Mouse (Mus musculus) midbrain, embryonic 14.5 days (tissue): ENCODE results near the gene Rtl4. TPM values are rescaled to one million over a fixed set of nuclear protein-coding genes. Genes with fewer than 3 reads are reported as not detected.

ENCODE experiments used
- ATAC-seq: fragments of 200-750 bp; cut with Nextera tagmentation; 2 replicates; pipeline ENCODE4 v1.8.0; 2017; ENCODE audit warnings: moderate number of reproducible peaks, moderate library complexity; ENCODE audit not compliant: low FRiP score, low TSS enrichment
- DNase-seq: peaks from one replicate; pipeline ENCODE4 v3.0.0-alpha.2; 2015
- H3K27ac ChIP-seq: fragments of 300-500 bp; sonication (generic); replicated peaks from 2 replicates; pipeline ENCODE4 v1.5.1; 2014; ENCODE audit warnings: mild to moderate bottlenecking, low read depth, low read length, moderate library complexity
- H3K27me3 ChIP-seq: fragments of 300-500 bp; sonication (generic); 2 replicates; pipeline ENCODE4 v1.6.1; 2014; ENCODE audit warnings: low read length, control low read depth, mixed read lengths; ENCODE audit not compliant: control insufficient read depth, insufficient read depth
- H3K36me3 ChIP-seq: fragments of 300-500 bp; sonication (generic); 2 replicates; pipeline ENCODE4 v1.6.1; 2014; ENCODE audit warnings: low read length, control low read depth; ENCODE audit not compliant: control insufficient read depth, insufficient read depth
- H3K4me1 ChIP-seq: fragments of 300-500 bp; sonication (generic); 2 replicates; pipeline ENCODE4 v1.6.1; 2014; ENCODE audit warnings: mild to moderate bottlenecking, antibody characterized with exemption, low read length, control low read depth; ENCODE audit not compliant: control insufficient read depth, insufficient read depth
- H3K4me2 ChIP-seq: fragments of 300-500 bp; sonication (generic); 2 replicates; pipeline ENCODE4 v1.6.1; 2014; ENCODE audit warnings: mild to moderate bottlenecking, low read length, moderate library complexity
- H3K4me3 ChIP-seq: fragments of 300-500 bp; sonication (generic); replicated peaks from 2 replicates; pipeline ENCODE4 v1.5.1; 2014; ENCODE audit warnings: low read depth, low read length
- H3K9ac ChIP-seq: fragments of 300-500 bp; sonication (generic); replicated peaks from 2 replicates; pipeline ENCODE4 v1.6.1; 2014; ENCODE audit warnings: mild to moderate bottlenecking, low read length, moderate library complexity
- H3K9me3 ChIP-seq: fragments of 300-500 bp; sonication (generic); 2 replicates; pipeline ENCODE4 v1.6.1; 2016; ENCODE audit warnings: low read length, control low read depth, mixed read lengths; ENCODE audit not compliant: control insufficient read depth
- WGBS: fragments of 180-500 bp; shearing (Covaris S2); extraction: QIAGEN DNeasy Blood & Tissue Kit; methylation state at CpG from one replicate; pipeline ENCODE4 v1.1.7; 2014; 5-methylcytosine and 5-hydroxymethylcytosine counted together
- polyA plus RNA-seq: library from polyadenylated mRNA; unstranded; fragments of >200 nt; fragmentation: Nextera tagmentation; extraction: Ambion mirVana; gene quantifications from 2 replicates; pipeline ENCODE4 v1.2.1, GENCODE M21; 2014

Rtl4 gene
- 0.75 and 1.1 TPM in 2 replicates for polyA plus RNA-seq

- Histone ChIP-seq H3K9me3 (no peaks in the 10 kb centered on the region), H3K27ac (no peak within 1 kb of the TSS), H3K36me3 (no peaks in the 10 kb centered on the region), H3K4me1 (no peaks in the 10 kb centered on the region), H3K4me2 (peak within 1 kb of the TSS; percentile 65), H3K9ac (peak within 1 kb of the TSS; percentile 48), H3K4me3 (peak within 1 kb of the TSS; percentile 43), H3K27me3 (no peaks in the 10 kb centered on the region)
- WGBS: 30% methylated on average over 16 of the region's 31 CpGs
- ATAC-seq (peak; percentile 70), DNase-seq (peak; percentile 41)
Observed at GRCm38 (mm10) chrX:144688207-144689118, at the start of gene Rtl4. TSS of gene Rtl4 (plus strand) at chrX:144688907.

- WGBS: 68% methylated on average over 3 of the region's 3 CpGs
- Histone ChIP-seq H3K27me3 (no peaks in the 10 kb centered on the region), H3K9me3 (no peaks in the 10 kb centered on the region), H3K27ac (no peak overlapping the region), H3K36me3 (no peaks in the 10 kb centered on the region), H3K9ac (no peak overlapping the region), H3K4me2 (no peak overlapping the region), H3K4me3 (no peak overlapping the region), H3K4me1 (no peaks in the 10 kb centered on the region)
- ATAC-seq (no peak), DNase-seq (no peak)
Observed at GRCm38 (mm10) chrX:144644756-144645155, 44.0 kb upstream of the Rtl4 start.

- ATAC-seq (no peak), DNase-seq (no peak)
- H3K9me3 ChIP-seq: no peaks in the 10 kb centered on the region
- no peaks in the 10 kb centered on the region for H3K36me3 ChIP-seq
- no peak overlapping the region for H3K27ac ChIP-seq
- no peak overlapping the region for H3K4me2 ChIP-seq
- H3K9ac ChIP-seq: no peak overlapping the region
- no peak overlapping the region for H3K4me3 ChIP-seq
- H3K27me3 ChIP-seq: no peaks in the 10 kb centered on the region
- no peaks in the 10 kb centered on the region for H3K4me1 ChIP-seq
- whole genome bisulfite sequencing: 29% methylated on average over 1 of the region's 1 CpGs
Observed at GRCm38 (mm10) chrX:144645394-144645793, 43.3 kb upstream of the Rtl4 start.

GRCm38 (mm10) chrX:144652196-144652595 lies 36.5 kb upstream of the Rtl4 start:
- Histone ChIP-seq H3K36me3 (no peaks in the 10 kb centered on the region), H3K9me3 (no peaks in the 10 kb centered on the region), H3K27me3 (no peaks in the 10 kb centered on the region), H3K4me3 (no peak overlapping the region), H3K9ac (no peak overlapping the region), H3K27ac (no peak overlapping the region), H3K4me2 (no peak overlapping the region), H3K4me1 (no peaks in the 10 kb centered on the region)
- no peak for DNase-seq
- ATAC-seq: no peak
- WGBS: 78% methylated on average over 2 of the region's 2 CpGs

- H3K4me2 ChIP-seq: peak overlapping the region; percentile 65
- peak overlapping the region; percentile 48; the same call in 1 of the 2 replicates for H3K9ac ChIP-seq
- ATAC-seq (no peak), DNase-seq (peak; percentile 8)
- peak overlapping the region; percentile 43 for H3K4me3 ChIP-seq
- H3K27me3 ChIP-seq: no peaks in the 10 kb centered on the region
- H3K36me3 ChIP-seq: no peaks in the 10 kb centered on the region
- H3K27ac ChIP-seq: no peak overlapping the region
- H3K9me3 ChIP-seq: no peaks in the 10 kb centered on the region
- no peaks in the 10 kb centered on the region for H3K4me1 ChIP-seq
- WGBS: 32% methylated on average over 20 of the region's 20 CpGs
Observed at GRCm38 (mm10) chrX:144687742-144688141, 965 bp upstream of the Rtl4 start.

- no peaks in the 10 kb centered on the region for H3K9me3 ChIP-seq
- ATAC-seq (no peak), DNase-seq (peak; percentile 25)
- H3K36me3 ChIP-seq: no peaks in the 10 kb centered on the region
- peak within 1 kb of the TSS; percentile 48 for H3K9ac ChIP-seq
- no peaks in the 10 kb centered on the region for H3K4me1 ChIP-seq
- H3K4me3 ChIP-seq: peak within 1 kb of the TSS; percentile 43
- no peak within 1 kb of the TSS for H3K27ac ChIP-seq
- H3K27me3 ChIP-seq: no peaks in the 10 kb centered on the region
- 36% methylated on average over 1 of the region's 1 CpGs for WGBS
- peak within 1 kb of the TSS; percentile 65 for H3K4me2 ChIP-seq
Observed at GRCm38 (mm10) chrX:144688142-144688206, 733 bp upstream of the Rtl4 start, which contains the start of gene Trpc5. TSS of gene Trpc5 (minus strand) at chrX:144688180.

- no peaks in the 10 kb centered on the region for H3K36me3 ChIP-seq
- peak overlapping the region; percentile 43 for H3K4me3 ChIP-seq
- H3K4me2 ChIP-seq: peak overlapping the region; percentile 65
- no peaks in the 10 kb centered on the region for H3K27me3 ChIP-seq
- ATAC-seq (peak; percentile 80), DNase-seq (peak; percentile 14)
- no peak overlapping the region for H3K27ac ChIP-seq
- 19% methylated on average over 21 of the region's 21 CpGs for WGBS
- H3K9ac ChIP-seq: peak overlapping the region; percentile 48
- no peaks in the 10 kb centered on the region for H3K9me3 ChIP-seq
- H3K4me1 ChIP-seq: no peaks in the 10 kb centered on the region
Observed at GRCm38 (mm10) chrX:144689119-144689858, 582 bp downstream of the Rtl4 start.

- ATAC-seq (no peak), DNase-seq (peak; percentile 38)
- H3K9me3 ChIP-seq: no peaks in the 10 kb centered on the region
- no peaks in the 10 kb centered on the region for H3K27me3 ChIP-seq
- no peaks in the 10 kb centered on the region for H3K4me1 ChIP-seq
- peak overlapping the region; percentile 65 for H3K4me2 ChIP-seq
- 22% methylated on average over 7 of the region's 7 CpGs for WGBS
- H3K36me3 ChIP-seq: no peaks in the 10 kb centered on the region
- no peak overlapping the region for H3K27ac ChIP-seq
- peak overlapping the region; percentile 43 for H3K4me3 ChIP-seq
- H3K9ac ChIP-seq: no peak overlapping the region
Observed at GRCm38 (mm10) chrX:144689859-144690181, 1.1 kb downstream of the Rtl4 start.

- DNase-seq (no peak), ATAC-seq (no peak)
- H3K4me1 ChIP-seq: no peaks in the 10 kb centered on the region
- no peaks in the 10 kb centered on the region for H3K9me3 ChIP-seq
- no peak overlapping the region for H3K4me2 ChIP-seq
- H3K9ac ChIP-seq: no peak overlapping the region
- no peak overlapping the region for H3K4me3 ChIP-seq
- no peak overlapping the region for H3K27ac ChIP-seq
- H3K36me3 ChIP-seq: no peaks in the 10 kb centered on the region
- no peaks in the 10 kb centered on the region for H3K27me3 ChIP-seq
- 91% methylated on average over 1 of the region's 1 CpGs for WGBS
Observed at GRCm38 (mm10) chrX:144716330-144716729, 27.6 kb downstream of the Rtl4 start.
